Mouse (Mus musculus) testis, adult 2 months (tissue): ENCODE results near the gene Cope.

ENCODE experiments used
- CTCF ChIP-seq: fragments of 200-500 bp; IDR thresholded peaks from 2 replicates; pipeline ENCODE4 v1.5.1; 2012; ENCODE audit warnings: low read depth, mild to moderate bottlenecking, inconsistent platforms, low read length, moderate library complexity; ENCODE audit not compliant: control insufficient read depth, insufficient read depth, insufficient replicate concordance
- POLR2A ChIP-seq: fragments of 200-500 bp; IDR thresholded peaks from 2 replicates; pipeline ENCODE4 v1.6.1; 2012; ENCODE audit warnings: low read depth, mild to moderate bottlenecking, inconsistent platforms, low read length, moderate library complexity; ENCODE audit not compliant: control insufficient read depth

- TF ChIP-seq CTCF (no peak), POLR2A (no peak)
Measured at GRCm38 (mm10) chr8:70278175-70278574, 24.1 kb upstream of the Cope start.
